Mouse (Mus musculus) erythroblast, embryonic 14.5 days (primary cell): Measurements from ENCODE around the gene Pnrc2.

Source experiments
- GATA1 ChIP-seq: IDR thresholded peaks from 2 replicates; pipeline ENCODE4 v1.6.1; 2012; ENCODE audit warnings: low read length, inconsistent platforms, mixed read lengths
- TAL1 ChIP-seq: IDR thresholded peaks from 3 replicates; pipeline ENCODE4 v1.6.1; 2012; ENCODE audit warnings: low read length, inconsistent platforms, mixed read lengths

DNA sequence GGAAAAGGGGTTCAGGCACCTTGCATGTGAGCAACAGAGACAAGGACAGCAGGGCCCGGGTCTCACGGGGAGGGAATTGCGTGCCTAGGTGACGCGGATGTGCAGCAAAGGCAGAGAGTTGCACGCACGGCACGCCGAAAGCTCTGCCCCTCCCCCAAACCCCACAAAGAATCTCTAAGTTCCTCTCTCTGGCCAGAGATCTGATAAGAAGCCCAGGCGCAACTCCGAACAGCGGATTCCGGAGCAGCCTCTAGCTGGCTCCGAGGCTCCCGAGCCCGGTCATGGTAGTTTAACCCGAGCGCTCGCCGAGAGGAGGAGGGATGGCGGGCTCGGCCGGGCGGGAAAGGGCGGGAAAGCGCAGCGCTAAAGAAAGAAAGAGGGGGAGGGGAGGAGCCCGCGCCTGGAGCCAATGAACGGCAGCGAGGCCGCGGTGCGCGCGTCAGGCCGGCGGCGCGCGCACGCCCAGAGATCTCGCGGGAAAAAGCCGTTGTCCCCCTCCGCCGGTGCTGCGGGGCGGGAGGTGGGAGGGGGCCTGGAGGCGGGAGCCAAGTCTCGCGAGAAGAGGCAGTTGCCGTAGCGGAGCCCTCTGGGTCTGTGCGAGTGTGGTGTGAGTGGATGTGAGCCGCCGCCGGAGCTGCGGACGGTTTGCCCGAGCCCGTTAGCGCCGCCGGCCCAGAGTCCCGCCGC, 18.0 kb downstream of the Pnrc2 start, which contains the start of gene Srsf10:
- TF ChIP-seq GATA1 (peak; percentile 62), TAL1 (no peak)
